Mouse (Mus musculus): ENCODE results near the gene Ift57. TPM values are rescaled to one million over a fixed set of nuclear protein-coding genes. Genes with fewer than 3 reads are reported as not detected.

Ift57 gene
- total and polyA plus RNA-seq, 3 experiments: 13.3 to 28.8 (median 21.3) TPM

- Histone ChIP-seq H3K79me2 (replicated peaks; ENCODE audit: control insufficient read depth, extremely low read depth, insufficient read depth, poor library complexity, severe bottlenecking) (no peaks in the 10 kb centered on the region), H3K4me1 (ENCODE audit: control insufficient read depth in 1 of 2, insufficient read depth in 2 of 2) (0 out of 4 replicates have a peak, but pooled peaks cover 0 to 2% of the 10 kb centered on the region in 2 experiments), H3K27ac (ENCODE audit: insufficient read depth, low read depth) (no peak overlapping the region), H3K36me3 (replicated peaks in 1 of 2; ENCODE audit: control insufficient read depth in 1 of 2, insufficient read depth in 1 of 2, low read length in 1 of 2) (no peaks in the 10 kb centered on the region), H3K4me2 (ENCODE audit: insufficient read depth, low read depth, poor library complexity, severe bottlenecking) (no peak overlapping the region), H3K9me3 (replicated peaks; ENCODE audit: low read length) (no peaks in the 10 kb centered on the region), H3K4me3 (replicated peaks in 1 of 3; ENCODE audit: low read depth in 2 of 3, low read length in 2 of 3, poor library complexity in 1 of 3) (no peak overlapping the region), H3K9ac (ENCODE audit: insufficient read depth, low read depth) (no peak overlapping the region), H3K27me3 (replicated peaks) (no peaks in the 10 kb centered on the region)
- in situ Hi-C loops (cut with MboI; ENCODE audit: low pct_ligation_motif_present, low pct_unique_long_range_greater_than_20kb, low sequenced_read_pairs) (no loop called here), dilution Hi-C loops (cut with MboI; ENCODE audit: extremely low pct_ligation_motif_present, extremely low pct_unique_long_range_greater_than_20kb, low sequenced_read_pairs) (no loop called here)
- DNase-seq (ENCODE audit: extremely low read depth): no peak
- 0 out of 2 replicates have a peak, but pooled peaks have one; percentile 20 for TF ChIP-seq BHLHE40 (IDR thresholded peaks at IDR 0.05; ENCODE audit: low read depth, low read length)
- TF ChIP-seq ZKSCAN1 (IDR thresholded peaks at IDR 0.05; ENCODE audit: borderline replicate concordance, low read depth, low read length): no peak
These were observed 41.0 kb upstream of the Ift57 start for GRCm38 (mm10) chr16:49658029-49658428.

GRCm38 (mm10) chr16:49659131-49659530 is 39.9 kb upstream of the Ift57 start:
- dilution Hi-C loops (cut with MboI; ENCODE audit: extremely low pct_ligation_motif_present, extremely low pct_unique_long_range_greater_than_20kb, low sequenced_read_pairs) (no loop called here), in situ Hi-C loops (cut with MboI; ENCODE audit: low pct_ligation_motif_present, low pct_unique_long_range_greater_than_20kb, low sequenced_read_pairs) (no loop called here)
- no peaks in the 10 kb centered on the region for H3K27me3 ChIP-seq (replicated peaks)

GRCm38 (mm10) chr16:49660111-49660510 is 38.9 kb upstream of the Ift57 start:
- Histone ChIP-seq H3K27ac (ENCODE audit: insufficient read depth, low read depth) (no peak overlapping the region), H3K4me1 (ENCODE audit: control insufficient read depth in 1 of 2, insufficient read depth in 2 of 2) (0 out of 4 replicates have a peak, but pooled peaks cover 0 to 5% of the 10 kb centered on the region in 2 experiments), H3K4me2 (ENCODE audit: insufficient read depth, low read depth, poor library complexity, severe bottlenecking) (no peak overlapping the region), H3K27me3 (replicated peaks) (no peaks in the 10 kb centered on the region), H3K36me3 (replicated peaks in 1 of 2; ENCODE audit: control insufficient read depth in 1 of 2, insufficient read depth in 1 of 2, low read length in 1 of 2) (no peaks in the 10 kb centered on the region), H3K4me3 (replicated peaks in 1 of 3; ENCODE audit: low read depth in 2 of 3, low read length in 2 of 3, poor library complexity in 1 of 3) (no peak overlapping the region), H3K9ac (ENCODE audit: insufficient read depth, low read depth) (no peak overlapping the region), H3K79me2 (replicated peaks; ENCODE audit: control insufficient read depth, extremely low read depth, insufficient read depth, poor library complexity, severe bottlenecking) (no peaks in the 10 kb centered on the region), H3K9me3 (replicated peaks; ENCODE audit: low read length) (no peaks in the 10 kb centered on the region)
- in situ Hi-C loops (cut with MboI; ENCODE audit: low pct_ligation_motif_present, low pct_unique_long_range_greater_than_20kb, low sequenced_read_pairs): no loop called here
- TF ChIP-seq USF1 (IDR thresholded peaks at IDR 0.05; ENCODE audit: low read depth, low read length) (no peak), CTCF (conservative IDR thresholded peaks at IDR 0.05 in 1 of 2, IDR thresholded peaks at IDR 0.05 in 1 of 2; ENCODE audit: low read depth in 2 of 2, low read length in 2 of 2) (peak in 1 of 2 experiments; percentile 14; a peak in 1 of 4 replicates), ELF1 (IDR thresholded peaks at IDR 0.05; ENCODE audit: low read depth, low read length) (no peak), POLR2AphosphoS2 (IDR thresholded peaks at IDR 0.05; ENCODE audit: low read depth, low read length) (no peak), TBP (conservative IDR thresholded peaks at IDR 0.05; ENCODE audit: low read depth, low read length) (no peak), IRF4 (IDR thresholded peaks at IDR 0.05; ENCODE audit: low read depth, low read length) (no peak), ZC3H11A (IDR thresholded peaks at IDR 0.05; ENCODE audit: low read depth, low read length) (no peak), MEF2A (IDR thresholded peaks at IDR 0.05; ENCODE audit: borderline replicate concordance, low read depth, low read length) (no peak), RAD21 (IDR thresholded peaks at IDR 0.05; ENCODE audit: low read depth, low read length) (peak; percentile 15), ZNF384 (IDR thresholded peaks at IDR 0.05; ENCODE audit: low read depth, low read length) (no peak)
- no peak for DNase-seq (ENCODE audit: extremely low read depth)
- dilution Hi-C loops (cut with MboI; ENCODE audit: extremely low pct_ligation_motif_present, extremely low pct_unique_long_range_greater_than_20kb, low sequenced_read_pairs): no loop called here

More at GRCm38 (mm10) chr16:49659131-49659530, 39.9 kb upstream of the Ift57 start:
- Histone ChIP-seq H3K27ac (ENCODE audit: insufficient read depth, low read depth) (no peak overlapping the region), H3K9ac (ENCODE audit: insufficient read depth, low read depth) (no peak overlapping the region), H3K9me3 (replicated peaks; ENCODE audit: low read length) (no peaks in the 10 kb centered on the region), H3K4me2 (ENCODE audit: insufficient read depth, low read depth, poor library complexity, severe bottlenecking) (no peak overlapping the region), H3K36me3 (replicated peaks in 1 of 2; ENCODE audit: control insufficient read depth in 1 of 2, insufficient read depth in 1 of 2, low read length in 1 of 2) (no peaks in the 10 kb centered on the region), H3K4me1 (ENCODE audit: control insufficient read depth in 1 of 2, insufficient read depth in 2 of 2) (0 out of 4 replicates have a peak, but pooled peaks cover 0 to 5% of the 10 kb centered on the region in 2 experiments), H3K79me2 (replicated peaks; ENCODE audit: control insufficient read depth, extremely low read depth, insufficient read depth, poor library complexity, severe bottlenecking) (no peaks in the 10 kb centered on the region), H3K4me3 (replicated peaks in 1 of 3; ENCODE audit: low read depth in 2 of 3, low read length in 2 of 3, poor library complexity in 1 of 3) (no peak overlapping the region)
- no peak for DNase-seq (ENCODE audit: extremely low read depth)
- TF ChIP-seq MAFK (IDR thresholded peaks at IDR 0.05; ENCODE audit: insufficient replicate concordance, low read length) (no peak), ZMIZ1 (IDR thresholded peaks at IDR 0.05; ENCODE audit: low read depth, low read length) (no peak), MYC (IDR thresholded peaks at IDR 0.05; ENCODE audit: low read depth, low read length) (no peak)

Data from CH12.LX (cell line).